Mouse (Mus musculus) hindbrain, embryonic 14.5 days (tissue): ENCODE results near the gene Pgls. TPM values are rescaled to one million over a fixed set of nuclear protein-coding genes. Genes with fewer than 3 reads are reported as not detected.

ENCODE experiments used
- ATAC-seq: fragments of 200-750 bp; cut with Nextera tagmentation; 2 replicates; pipeline ENCODE4 v1.8.0; 2017; ENCODE audit warnings: moderate number of reproducible peaks, mild to moderate bottlenecking, moderate TSS enrichment, moderate library complexity; ENCODE audit not compliant: low FRiP score
- DNase-seq: peaks from one replicate; pipeline ENCODE4 v3.0.0-alpha.2; 2015; ENCODE audit warnings: low spot score
- H3K27ac ChIP-seq: fragments of 300-500 bp; sonication (generic); 2 replicates; pipeline ENCODE4 v1.5.1; 2014; ENCODE audit warnings: mild to moderate bottlenecking, moderate library complexity
- H3K27me3 ChIP-seq: fragments of 300-500 bp; sonication (generic); 2 replicates; pipeline ENCODE4 v1.6.1; 2014; ENCODE audit warnings: mild to moderate bottlenecking, low read length, mixed read lengths; ENCODE audit not compliant: control insufficient read depth, insufficient read depth
- H3K36me3 ChIP-seq: fragments of 300-500 bp; sonication (generic); replicated peaks from 2 replicates; pipeline ENCODE4 v1.6.1; 2014; ENCODE audit not compliant: control insufficient read depth, insufficient read depth
- H3K4me1 ChIP-seq: fragments of 300-500 bp; sonication (generic); replicated peaks from 2 replicates; pipeline ENCODE4 v1.6.1; 2014; ENCODE audit warnings: antibody characterized with exemption, low read length, mixed read lengths; ENCODE audit not compliant: control insufficient read depth, insufficient read depth
- H3K4me2 ChIP-seq: fragments of 300-500 bp; sonication (generic); replicated peaks from 2 replicates; pipeline ENCODE4 v1.6.1; 2014; ENCODE audit warnings: mild to moderate bottlenecking, moderate library complexity
- H3K4me3 ChIP-seq: fragments of 300-500 bp; sonication (generic); replicated peaks from 2 replicates; pipeline ENCODE4 v1.5.1; 2014; ENCODE audit warnings: mild to moderate bottlenecking, low read length
- H3K9ac ChIP-seq: fragments of 300-500 bp; sonication (generic); 2 replicates; pipeline ENCODE4 v1.6.1; 2014
- H3K9me3 ChIP-seq: fragments of 300-500 bp; sonication (generic); 2 replicates; pipeline ENCODE4 v1.6.1; 2016; ENCODE audit warnings: low read length; ENCODE audit not compliant: control insufficient read depth
- WGBS: fragments of 180-500 bp; shearing (Covaris S2); extraction: QIAGEN DNeasy Blood & Tissue Kit; methylation state at CpG from one replicate; pipeline ENCODE4 v1.1.7; 2014; 5-methylcytosine and 5-hydroxymethylcytosine counted together
- polyA plus RNA-seq: library from polyadenylated mRNA; unstranded; fragments of >200 nt; fragmentation: Nextera tagmentation; extraction: Ambion mirVana; gene quantifications from 2 replicates; pipeline ENCODE4 v1.2.1, GENCODE M21; 2014

The Pgls gene
- polyA plus RNA-seq, 1 experiment from 2014 or later: 246 TPM

- DNase-seq: no peak
- Histone ChIP-seq H3K9me3 (0 out of 2 replicates have a peak, but pooled peaks cover 3% of the 10 kb centered on the region), H3K36me3 (peaks cover 25% of the 10 kb centered on the region), H3K4me3 (peak overlapping the region; percentile 43), H3K4me1 (peaks cover 16% of the 10 kb centered on the region), H3K9ac (peak overlapping the region; percentile 68), H3K4me2 (peak overlapping the region; percentile 88), H3K27ac (peak overlapping the region; percentile 68), H3K27me3 (peaks cover 9% of the 10 kb centered on the region)
- WGBS: 9% methylated on average over 16 of the region's 16 CpGs
- ATAC-seq: no peak
Measured at GRCm38 (mm10) chr8:71628396-71629095, 36.6 kb downstream of the Pgls start.

- Histone ChIP-seq H3K9me3 (0 out of 2 replicates have a peak, but pooled peaks cover 3% of the 10 kb centered on the region), H3K36me3 (peaks cover 18% of the 10 kb centered on the region), H3K27ac (peak overlapping the region; percentile 68), H3K9ac (peak overlapping the region; percentile 68), H3K4me1 (peaks cover 16% of the 10 kb centered on the region), H3K4me3 (peak overlapping the region; percentile 43), H3K4me2 (peak overlapping the region; percentile 88), H3K27me3 (peaks cover 16% of the 10 kb centered on the region)
- DNase-seq: peak; percentile 90
- ATAC-seq: peak; percentile 89
- under 1% methylated on average over 55 of the region's 55 CpGs for WGBS
Measured at GRCm38 (mm10) chr8:71629096-71629697, 37.2 kb downstream of the Pgls start.

GRCm38 (mm10) chr8:71629781-71630212 lies 37.8 kb downstream of the Pgls start:
- no peak for DNase-seq
- H3K9me3 ChIP-seq: 0 out of 2 replicates have a peak, but pooled peaks cover 3% of the 10 kb centered on the region
- peaks cover 12% of the 10 kb centered on the region for H3K36me3 ChIP-seq
- H3K4me2 ChIP-seq: peak overlapping the region; percentile 88
- H3K4me3 ChIP-seq: peak overlapping the region; percentile 43
- ATAC-seq: peak; percentile 35
- peak overlapping the region; percentile 68 for H3K9ac ChIP-seq
- 3% methylated on average over 25 of the region's 25 CpGs for WGBS
- H3K27ac ChIP-seq: peak overlapping the region; percentile 68
- peaks cover 16% of the 10 kb centered on the region for H3K27me3 ChIP-seq
- H3K4me1 ChIP-seq: peaks cover 21% of the 10 kb centered on the region

GRCm38 (mm10) chr8:71630761-71631160 lies 38.8 kb downstream of the Pgls start:
- Histone ChIP-seq H3K27ac (no peak overlapping the region), H3K4me3 (no peak overlapping the region), H3K27me3 (peaks cover 16% of the 10 kb centered on the region), H3K9ac (no peak overlapping the region), H3K4me2 (no peak overlapping the region), H3K36me3 (peaks cover 10% of the 10 kb centered on the region), H3K4me1 (peaks cover 21% of the 10 kb centered on the region), H3K9me3 (0 out of 2 replicates have a peak, but pooled peaks cover 3% of the 10 kb centered on the region)
- 89% methylated on average over 6 of the region's 6 CpGs for WGBS
- ATAC-seq (no peak), DNase-seq (no peak)

- Histone ChIP-seq H3K9me3 (0 out of 2 replicates have a peak, but pooled peaks cover 3% of the 10 kb centered on the region), H3K9ac (no peak overlapping the region), H3K27me3 (peaks cover 16% of the 10 kb centered on the region), H3K4me1 (peaks cover 21% of the 10 kb centered on the region), H3K36me3 (peaks cover 14% of the 10 kb centered on the region), H3K27ac (no peak overlapping the region), H3K4me2 (no peak overlapping the region), H3K4me3 (no peak overlapping the region)
- 71% methylated on average over 2 of the region's 2 CpGs for WGBS
- ATAC-seq (no peak), DNase-seq (no peak)
Measured at GRCm38 (mm10) chr8:71631897-71632296, 39.9 kb downstream of the Pgls start.

GRCm38 (mm10) chr8:71633164-71633563 lies 41.2 kb downstream of the Pgls start:
- ATAC-seq (no peak), DNase-seq (no peak)
- Histone ChIP-seq H3K36me3 (peaks cover 18% of the 10 kb centered on the region), H3K27ac (no peak overlapping the region), H3K9ac (no peak overlapping the region), H3K4me1 (peaks cover 21% of the 10 kb centered on the region), H3K4me2 (no peak overlapping the region), H3K9me3 (0 out of 2 replicates have a peak, but pooled peaks cover 3% of the 10 kb centered on the region), H3K4me3 (no peak overlapping the region), H3K27me3 (peaks cover 16% of the 10 kb centered on the region)
- 10% methylated on average over 17 of the region's 22 CpGs for WGBS

GRCm38 (mm10) chr8:71633981-71634667 lies 42.1 kb downstream of the Pgls start:
- Histone ChIP-seq H3K9me3 (0 out of 2 replicates have a peak, but pooled peaks cover 3% of the 10 kb centered on the region), H3K27ac (0 out of 2 replicates have a peak overlapping the region, but pooled peaks have one; percentile 32), H3K36me3 (peaks cover 27% of the 10 kb centered on the region), H3K4me2 (peak overlapping the region; percentile 21), H3K4me3 (no peak overlapping the region), H3K9ac (no peak overlapping the region), H3K27me3 (peaks cover 16% of the 10 kb centered on the region), H3K4me1 (peaks cover 14% of the 10 kb centered on the region)
- DNase-seq (peak; percentile 50), ATAC-seq (peak; percentile 42)
- WGBS: 2% methylated on average over 26 of the region's 26 CpGs

- Histone ChIP-seq H3K36me3 (peaks cover 50% of the 10 kb centered on the region), H3K4me1 (peaks cover 5% of the 10 kb centered on the region), H3K4me3 (no peak overlapping the region), H3K27ac (no peak overlapping the region), H3K4me2 (no peak overlapping the region), H3K9ac (no peak overlapping the region), H3K9me3 (0 out of 2 replicates have a peak, but pooled peaks cover 3% of the 10 kb centered on the region), H3K27me3 (peaks cover 7% of the 10 kb centered on the region; the same call in 1 of the 2 replicates)
- ATAC-seq (no peak), DNase-seq (no peak)
- 70% methylated on average over 8 of the region's 8 CpGs for WGBS
Measured at GRCm38 (mm10) chr8:71637149-71638095, 45.4 kb downstream of the Pgls start.
